Mouse (Mus musculus) lung, adult 2 months (tissue): ENCODE measurements around the gene Golph3l.

Experiments
- CTCF ChIP-seq: fragments of 200-500 bp; IDR thresholded peaks from 2 replicates; pipeline ENCODE4 v1.5.1; 2011; ENCODE audit warnings: mild to moderate bottlenecking, low read length, control low read depth; ENCODE audit not compliant: insufficient read depth
- POLR2A ChIP-seq: fragments of 200-500 bp; IDR thresholded peaks from 2 replicates; pipeline ENCODE4 v1.6.1; 2011; ENCODE audit warnings: low read depth, mild to moderate bottlenecking, control low read depth, low read length, borderline replicate concordance; ENCODE audit errors: extremely low read depth

DNA sequence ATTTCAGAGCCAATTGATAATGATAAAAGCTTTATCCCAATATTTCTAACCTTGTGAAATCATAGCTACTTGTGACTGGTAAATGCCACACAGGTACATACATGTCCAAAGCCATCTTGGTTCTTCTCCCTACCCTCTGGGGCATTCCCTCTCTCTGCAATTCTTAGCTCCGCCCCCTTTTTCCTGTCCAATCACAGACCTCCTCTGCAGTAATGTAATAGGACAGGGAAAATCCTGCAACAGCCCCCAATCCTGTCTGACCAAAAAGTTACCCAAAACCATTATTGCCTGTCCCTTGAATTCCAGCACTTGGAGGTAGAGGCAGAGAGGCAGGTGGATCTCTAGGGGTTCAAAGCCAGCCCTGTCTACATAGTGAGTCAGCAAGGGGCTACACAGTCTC is 32.5 kb downstream of the Golph3l start:
- TF ChIP-seq POLR2A, result no peak
- no peak for TF ChIP-seq CTCF
